Mouse (Mus musculus) cerebellum, postnatal 25 days (tissue): ENCODE measurements around the gene Topbp1.

ENCODE experiments used
- DNase-seq, 2 experiments: peaks; one replicate each; pipeline ENCODE4 v3.0.0; 2021; ENCODE audit warnings: mixed read lengths in 2 of 2

Topbp1 gene

DNA sequence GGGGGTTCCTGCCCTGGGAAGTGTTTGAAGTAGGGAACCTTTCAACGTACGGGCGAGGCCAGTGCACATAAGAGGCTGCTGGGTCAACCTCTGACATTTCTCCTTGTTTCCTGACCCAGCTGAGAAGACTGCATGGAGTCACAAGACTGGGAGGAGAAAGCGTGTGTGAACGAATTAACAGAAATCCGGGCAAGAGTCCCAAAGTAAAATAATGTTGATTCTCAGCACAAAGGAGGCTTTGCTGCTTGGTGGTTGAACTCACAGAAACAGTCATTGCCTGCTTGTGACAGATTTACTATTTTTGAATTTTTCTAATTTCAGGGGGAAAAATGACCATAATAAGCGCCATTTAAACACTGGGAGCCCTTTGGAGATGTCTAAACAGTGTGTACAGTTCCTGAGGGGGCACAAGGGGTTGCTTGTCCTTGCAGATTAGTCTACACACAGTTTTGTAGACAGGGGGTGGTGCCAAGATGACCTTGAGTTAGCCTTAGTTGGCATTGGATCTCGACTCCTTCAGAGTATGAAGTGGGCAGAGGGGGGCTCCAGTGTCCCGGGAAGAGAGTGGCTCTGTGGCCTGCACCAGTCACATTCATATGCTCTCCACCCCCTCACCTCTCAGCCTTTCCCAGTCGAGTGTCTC, 82.1 kb downstream of the Topbp1 start:
- no peak for DNase-seq

DNA sequence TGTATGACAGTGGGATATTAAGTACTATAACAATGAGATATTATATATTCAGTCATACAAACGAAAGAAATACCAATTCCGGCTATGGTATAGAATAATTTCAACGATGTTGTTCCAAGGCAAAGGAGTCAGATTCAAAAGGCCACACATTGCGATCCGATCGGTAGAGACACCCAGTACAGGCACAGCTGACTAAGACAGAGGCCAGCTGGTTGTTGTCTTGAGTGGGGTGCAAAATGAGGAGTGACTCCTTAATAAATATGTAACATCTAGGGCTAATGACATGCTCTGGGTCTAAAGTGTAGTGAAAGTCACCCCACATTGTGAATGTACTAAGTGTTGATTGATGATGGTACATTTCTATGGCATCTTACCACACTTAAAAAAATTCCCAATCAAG, 84.2 kb downstream of the Topbp1 start:
- no peak for DNase-seq

DNA sequence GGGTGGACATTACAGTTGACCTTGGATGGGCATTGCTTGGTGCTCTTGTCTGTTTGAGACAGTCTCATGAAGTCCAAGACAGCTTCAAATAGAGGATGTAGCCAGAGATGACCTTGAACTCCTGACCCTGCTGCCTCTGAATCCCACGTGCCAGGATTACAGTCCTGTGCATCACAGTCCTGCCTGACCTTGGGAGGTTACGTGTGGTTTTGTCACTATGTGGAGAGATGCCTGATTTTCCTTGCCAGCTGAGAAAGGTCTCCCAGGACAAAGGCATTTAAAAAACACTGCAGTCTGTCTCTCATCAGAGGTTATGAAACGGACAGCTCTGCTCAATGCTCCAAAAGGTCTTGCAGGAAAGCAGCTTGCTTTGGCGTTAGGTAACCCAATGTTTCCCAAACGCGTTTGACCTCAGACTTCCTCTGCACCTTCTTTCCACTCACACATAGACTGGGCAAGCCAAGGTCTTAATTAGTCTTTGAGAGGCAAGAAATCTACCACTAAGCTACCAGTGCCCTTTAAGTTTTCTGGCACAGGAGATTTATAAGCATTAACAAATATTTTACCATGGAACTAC, 86.9 kb downstream of the Topbp1 start:
- DNase-seq = no peak

DNA sequence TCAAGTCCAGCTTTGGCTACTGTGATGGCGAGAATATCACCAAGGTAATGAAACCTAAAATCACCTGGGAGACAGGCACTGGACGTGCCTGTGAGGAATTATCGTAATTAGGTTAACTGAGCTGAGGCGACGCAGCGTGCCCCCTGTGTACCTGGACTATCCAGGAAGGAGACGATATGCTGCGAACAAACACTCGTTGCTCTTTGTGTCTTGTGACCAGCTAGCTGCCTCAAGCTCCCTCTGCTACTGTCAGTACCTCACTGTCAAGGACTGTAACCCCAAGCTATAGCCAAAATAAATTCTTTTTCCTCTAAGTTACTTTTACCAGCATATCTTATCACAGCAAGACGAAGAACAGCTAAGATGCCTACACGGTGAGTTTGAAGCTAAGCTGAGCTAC, 88.2 kb downstream of the Topbp1 start:
- no peak for DNase-seq

DNA sequence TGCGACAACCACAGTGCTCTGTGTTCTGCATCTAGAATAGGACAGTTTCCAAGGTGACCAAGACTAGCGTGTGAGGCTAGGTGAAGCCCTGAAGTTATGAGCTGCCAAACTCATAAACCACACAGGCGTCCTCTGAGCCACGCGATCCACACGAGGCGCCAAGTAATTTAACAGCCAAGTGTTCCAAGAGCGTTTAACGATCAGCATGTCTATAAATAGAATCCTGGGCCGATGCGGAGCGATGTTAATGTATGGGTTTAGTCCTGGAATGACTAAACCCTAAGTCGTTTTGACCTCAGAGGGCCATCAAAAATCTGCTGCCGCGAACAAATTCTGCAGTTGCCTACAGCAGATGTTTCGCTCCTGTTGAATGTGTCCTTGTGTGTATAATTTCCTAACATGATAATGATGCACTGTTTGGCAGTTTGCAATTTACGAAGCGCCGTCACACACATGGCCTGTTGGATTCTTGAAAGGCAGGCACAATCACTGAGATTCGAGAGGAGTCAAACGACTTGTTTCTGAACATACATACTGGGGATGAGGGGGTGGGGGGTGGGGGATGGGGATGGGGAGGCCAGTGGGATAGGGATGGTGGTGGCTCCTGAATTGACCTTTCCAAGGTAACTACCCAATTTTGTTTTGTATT, 93.6 kb downstream of the Topbp1 start:
- DNase-seq = no peak
